Mouse (Mus musculus): ENCODE data around the gene Ddb1.

The Ddb1 gene

GRCm38 (mm10) chr19:10671854-10672417 lies 66.8 kb downstream of the Ddb1 start:
- no peak for TF ChIP-seq GATA4 (IDR thresholded peaks at IDR 0.05; ENCODE audit: insufficient replicate concordance, low read length)

DNA sequence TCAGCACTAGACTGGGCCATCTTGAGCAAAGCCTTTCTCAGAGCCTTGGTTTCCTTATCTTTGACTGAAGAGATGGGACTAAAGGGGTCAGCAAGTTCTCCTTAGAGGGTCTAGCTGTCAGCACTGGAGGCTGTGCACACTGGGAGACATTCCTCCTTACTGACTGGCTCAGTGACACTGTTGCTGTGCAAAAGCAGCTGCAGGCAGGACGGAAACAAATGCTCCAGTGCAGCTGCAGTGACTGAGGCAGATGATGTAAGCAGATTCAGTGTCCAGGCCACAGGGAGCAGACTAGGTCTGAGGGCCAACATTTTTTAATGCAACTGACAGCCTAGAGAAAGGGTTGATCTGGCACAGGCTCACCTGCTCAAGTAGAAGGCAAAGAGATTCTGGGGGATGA lies 68.1 kb downstream of the Ddb1 start:
- no peak for TF ChIP-seq GATA4 (IDR thresholded peaks at IDR 0.05; ENCODE audit: insufficient replicate concordance, low read length)

GRCm38 (mm10) chr19:10676656-10677055 lies 71.5 kb downstream of the Ddb1 start:
- TF ChIP-seq GATA4 (IDR thresholded peaks at IDR 0.05; ENCODE audit: insufficient replicate concordance, low read length), result no peak

DNA sequence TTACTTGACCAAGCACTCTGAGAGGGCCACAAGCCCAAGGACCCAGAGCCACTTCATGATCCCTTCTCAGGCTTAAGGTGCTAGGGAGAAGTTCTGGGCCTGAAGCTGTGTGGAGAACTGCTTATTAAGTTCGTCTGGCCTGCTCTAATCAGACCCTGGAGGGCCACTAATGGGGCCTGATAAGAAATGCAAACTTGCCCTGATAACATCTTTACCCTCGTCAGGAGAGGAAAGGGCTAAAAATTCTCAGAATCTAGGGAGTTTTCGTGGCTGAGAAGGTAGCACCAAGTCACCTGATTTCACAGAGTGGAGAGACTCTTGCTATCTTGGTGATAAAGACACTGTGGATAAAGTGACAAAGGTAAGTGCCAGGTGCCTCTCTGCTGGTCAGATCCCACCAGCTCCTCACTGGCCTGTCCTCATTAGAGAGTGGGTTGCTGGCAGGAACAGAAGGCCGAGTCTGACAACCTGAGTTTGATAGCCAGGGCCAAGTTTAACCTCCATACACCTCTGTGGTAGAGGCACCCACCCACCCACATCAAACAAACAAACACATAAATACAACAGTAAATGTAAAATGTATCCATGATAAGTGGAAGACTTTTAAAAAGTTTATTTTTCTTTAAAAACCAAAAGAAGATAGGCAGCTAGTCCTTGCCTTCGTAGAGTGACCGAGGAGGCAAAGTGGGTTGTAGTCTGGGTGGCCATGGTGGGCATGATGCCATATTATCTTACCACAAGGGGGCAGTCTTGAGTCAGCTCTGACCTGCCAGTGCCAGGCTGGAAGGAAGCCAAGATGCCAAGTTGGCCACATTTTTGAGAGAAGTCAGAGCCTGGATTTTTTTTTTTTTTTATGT lies 73.0 kb downstream of the Ddb1 start, which contains the start of gene Pga5:
Gene Pga5, minus strand, starts transcription at position 157 of the 857 bp plus-strand sequence.
- no peak for TF ChIP-seq GATA4 (IDR thresholded peaks at IDR 0.05; ENCODE audit: insufficient replicate concordance, low read length)

DNA sequence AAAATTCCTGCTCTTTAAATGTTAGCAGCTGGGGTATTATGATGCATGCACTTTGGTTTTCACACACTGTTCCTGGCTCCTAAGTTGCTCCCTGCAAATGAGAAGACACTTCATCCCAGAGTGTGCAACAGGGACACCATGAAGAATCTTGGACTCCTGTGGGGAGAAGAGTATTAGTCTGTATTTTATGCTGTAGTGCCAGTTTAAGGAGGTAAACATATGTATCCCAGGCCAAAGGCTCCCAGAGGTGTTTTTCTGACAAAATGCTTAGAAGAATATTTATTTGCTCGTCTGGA lies 73.6 kb downstream of the Ddb1 start:
- no peak for TF ChIP-seq GATA4 (IDR thresholded peaks at IDR 0.05; ENCODE audit: insufficient replicate concordance, low read length)
